Mouse (Mus musculus) olfactory bulb, adult 2 months (tissue): ENCODE data around the gene Shtn1.

Source experiments
- CTCF ChIP-seq: fragments of 200-500 bp; IDR thresholded peaks from 2 replicates; pipeline ENCODE4 v1.5.1; 2012; ENCODE audit warnings: low read depth, mild to moderate bottlenecking, low read length, moderate library complexity; ENCODE audit not compliant: insufficient read depth
- POLR2A ChIP-seq: fragments of 200-500 bp; IDR thresholded peaks from 2 replicates; pipeline ENCODE4 v1.6.1; 2012; ENCODE audit warnings: mild to moderate bottlenecking, low read depth, low read length, moderate library complexity; ENCODE audit not compliant: insufficient read depth

- TF ChIP-seq CTCF, result no peak
- TF ChIP-seq POLR2A, result no peak
Measured at GRCm38 (mm10) chr19:59074381-59074780, 1.5 kb downstream of the Shtn1 start.
